Mouse (Mus musculus) pancreas, adult 10 weeks (tissue): Measurements from ENCODE around the gene Banp. TPM values are rescaled to one million over a fixed set of nuclear protein-coding genes. Genes with fewer than 3 reads are reported as not detected.

Source experiments
- polyA plus RNA-seq: library from polyadenylated mRNA; stranded (reverse); fragments of 350-450 nt; fragmentation: Illumina TruSeq; extraction: RNeasy Lipid Tissue Mini Kit (QIAGEN cat#74804); gene quantifications from one replicate; pipeline ENCODE4 v1.2.3, GENCODE M21; 2015; ENCODE audit warnings: low read depth, low replicate concordance; ENCODE audit not compliant: insufficient read depth

The Banp gene
- 7.7 TPM for polyA plus RNA-seq

DNA sequence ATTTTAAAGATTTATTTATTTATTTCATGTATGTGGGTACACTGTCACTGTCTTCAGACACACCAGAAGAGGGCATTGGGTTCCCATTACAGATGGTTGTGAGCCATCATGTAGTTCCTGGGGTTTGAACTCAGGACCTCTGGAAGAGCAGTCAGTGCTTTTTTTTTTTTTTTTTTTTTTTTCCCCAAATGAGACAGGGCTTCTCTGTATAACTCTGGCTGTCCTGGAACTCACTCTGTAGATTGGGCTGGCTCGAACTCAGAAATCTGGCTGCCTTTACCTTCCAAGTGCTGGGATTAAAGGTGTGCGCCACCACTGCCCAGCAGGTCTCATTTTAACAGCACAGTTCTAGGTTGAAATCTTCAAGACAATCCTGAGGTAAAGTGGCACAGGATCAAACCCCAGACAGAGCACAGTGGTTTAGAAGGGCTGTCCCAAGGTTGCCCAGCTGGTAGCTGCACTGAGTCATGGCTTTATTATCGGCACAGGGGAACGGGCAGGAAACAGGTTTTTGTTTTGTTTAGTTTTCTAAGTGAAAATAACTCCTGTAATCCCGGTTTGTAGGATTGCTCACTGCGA is at the start of gene Banp:
Gene Banp, plus strand, starts transcription at position 529 of the 579 bp plus-strand sequence.

GRCm38 (mm10) chr8:121907587-121908248 is 41.8 kb upstream of the Banp start, which contains the start of gene Slc7a5:
Gene Slc7a5, minus strand, starts transcription at chr8:121907694.

GRCm38 (mm10) chr8:121944831-121945230 is 4.7 kb upstream of the Banp start, which contains the start of gene Car5a:
Gene Car5a, minus strand, starts transcription at chr8:121944904.

Other genes with a start within 250 kb of the Banp start
- gene Jph3, start 220.1 kb upstream of the Banp start, polyA plus RNA-seq, result 0.39 TPM
- 10.8 TPM for gene Klhdc4, start 120.2 kb upstream of the Banp start, polyA plus RNA-seq
- gene Slc7a5, start 42.1 kb upstream of the Banp start, polyA plus RNA-seq, result 14.5 TPM
- not detected for gene Car5a, start 4.8 kb upstream of the Banp start, polyA plus RNA-seq